Mouse (Mus musculus): ENCODE measurements around the gene Snx9.

DNA sequence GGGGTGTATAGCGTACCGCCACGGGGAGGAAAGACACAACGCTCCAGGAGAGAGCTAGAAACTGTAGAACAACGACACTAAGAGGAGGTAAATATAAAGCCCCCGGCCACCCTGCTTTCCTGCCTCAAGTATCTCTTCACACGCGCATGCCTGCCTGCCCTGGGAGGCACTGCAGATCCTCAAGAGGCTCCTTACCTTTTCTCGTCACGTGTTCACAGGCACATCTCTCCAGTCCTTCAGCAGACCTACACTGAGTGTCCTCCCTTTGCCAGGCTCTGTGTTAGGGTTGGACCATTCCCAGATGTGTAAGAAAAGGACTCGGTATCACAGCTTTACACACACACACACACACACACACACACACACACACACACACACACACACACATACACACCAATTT is 18.1 kb upstream of the Snx9 start:
- no peak for TF ChIP-seq EP300 (IDR thresholded peaks at IDR 0.05; ENCODE audit: low read depth)
- no peak for TF ChIP-seq CTCF (IDR thresholded peaks at IDR 0.05; ENCODE audit: low read depth)

Measured in liver, embryonic 14.5 days (tissue).